Mouse (Mus musculus) G1E (cell line): Measurements from ENCODE around the gene Klf13. TPM values are rescaled to one million over a fixed set of nuclear protein-coding genes. Genes with fewer than 3 reads are reported as not detected.

ENCODE experiments used
- ATAC-seq: 2 replicates; pipeline ENCODE4 v1.8.0; 2016; ENCODE audit warnings: mild to moderate bottlenecking; ENCODE audit not compliant: insufficient number of reproducible peaks, poor library complexity, low FRiP score, severe bottlenecking; ENCODE audit errors: extremely low read depth
- DNase-seq: peaks from one replicate; pipeline ENCODE4 v3.0.0; 2012; ENCODE audit warnings: low spot score
- H3K27me3 ChIP-seq: 2 replicates; pipeline ENCODE4 v1.6.1; 2012; ENCODE audit warnings: mild to moderate bottlenecking, low read length, inconsistent platforms; ENCODE audit not compliant: insufficient read depth
- H3K36me3 ChIP-seq: replicated peaks from 2 replicates; pipeline ENCODE3; 2012; ENCODE audit warnings: mild to moderate bottlenecking, inconsistent platforms
- H3K4me1 ChIP-seq: 2 replicates; pipeline ENCODE4 v1.6.1; 2012; ENCODE audit warnings: low read depth, low read length, inconsistent platforms, mixed read lengths; ENCODE audit not compliant: insufficient read depth
- H3K4me3 ChIP-seq: 2 replicates; pipeline ENCODE4 v1.5.1; 2012; ENCODE audit warnings: low read depth, mild to moderate bottlenecking, inconsistent platforms, low read length, moderate library complexity, mixed read lengths
- H3K9me3 ChIP-seq: replicated peaks from 2 replicates; pipeline ENCODE4 v1.6.1; 2012; ENCODE audit warnings: inconsistent platforms
- CTCF ChIP-seq: IDR thresholded peaks from 2 replicates; pipeline ENCODE4 v1.5.1; 2012; ENCODE audit warnings: low read depth, low read length, inconsistent platforms, mixed read lengths
- GATA1 ChIP-seq: IDR thresholded peaks from 2 replicates; pipeline ENCODE4 v1.6.1; 2012; ENCODE audit warnings: borderline replicate concordance, low read length, inconsistent platforms, mixed read lengths
- GATA2 ChIP-seq: IDR thresholded peaks from 2 replicates; pipeline ENCODE4 v1.6.1; 2012; ENCODE audit warnings: low read depth, low read length, inconsistent platforms, borderline replicate concordance
- POLR2AphosphoS5 ChIP-seq: IDR thresholded peaks from 2 replicates; pipeline ENCODE4 v1.6.1; 2012; ENCODE audit warnings: low read depth, low read length, inconsistent platforms; ENCODE audit not compliant: insufficient replicate concordance
- TAL1 ChIP-seq: conservative IDR thresholded peaks from 2 replicates; pipeline ENCODE4 v1.6.1; 2012; ENCODE audit warnings: low read depth, low read length, inconsistent platforms, mixed read lengths
- polyA plus RNA-seq: library from polyadenylated mRNA; stranded (reverse); fragments of >175 nt; gene quantifications from 2 replicates; pipeline ENCODE4 v1.2.3, GENCODE M21; 2012
- total RNA-seq, 2 experiments: library from RNA; stranded (forward) in 1 of 2; stranded (reverse) in 1 of 2; fragments of 200-1000 nt in 1 of 2; fragments of >200 nt in 1 of 2; fragmentation: Nextera tagmentation in 1 of 2; gene quantifications; 2 replicates each; pipeline ENCODE4 v1.2.3; 2014 to 2017

Klf13 gene
- total and polyA plus RNA-seq, 3 experiments, result 14.6 to 89.5 (median 68.1) TPM

DNA sequence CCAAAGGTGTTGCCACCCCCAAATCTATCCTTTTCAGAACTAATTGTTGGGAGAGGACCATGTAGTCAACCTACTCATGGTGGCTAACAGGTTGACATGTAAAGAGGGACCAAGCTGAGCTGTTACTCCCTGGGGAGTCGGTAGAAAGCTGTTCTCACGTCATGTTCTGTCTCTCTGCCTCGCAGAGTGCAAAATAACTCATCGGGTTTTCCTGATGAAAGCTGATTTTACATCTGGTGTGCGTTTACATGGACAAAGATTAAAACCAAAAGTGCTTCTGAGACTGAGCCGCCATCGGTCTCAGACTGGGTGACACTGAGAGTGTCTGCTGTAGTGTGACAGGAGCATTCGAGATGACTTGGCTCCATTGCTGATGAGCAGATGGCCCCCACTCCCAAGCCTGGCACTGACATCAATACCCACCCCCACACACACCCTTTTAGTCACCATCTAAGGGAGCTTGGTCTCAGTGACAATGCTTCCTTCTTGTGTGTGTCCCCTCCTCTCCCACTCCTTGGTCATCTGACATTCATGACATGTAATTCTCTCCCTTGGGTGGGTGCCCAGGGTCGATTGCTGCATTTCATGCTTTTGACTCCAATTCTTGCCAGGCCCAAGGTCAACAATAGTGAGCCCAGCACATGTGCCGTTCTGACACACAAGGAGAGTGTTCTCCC, 12.4 kb upstream of the Klf13 start:
- Histone ChIP-seq H3K4me1 (peaks cover 42% of the 10 kb centered on the region), H3K36me3 (no peaks in the 10 kb centered on the region), H3K4me3 (no peak overlapping the region), H3K9me3 (no peaks in the 10 kb centered on the region), H3K27me3 (peaks cover 14% of the 10 kb centered on the region; the same call in 1 of the 2 replicates)
- TF ChIP-seq GATA2 (no peak), GATA1 (no peak), CTCF (no peak), POLR2AphosphoS5 (no peak), TAL1 (no peak)
- ATAC-seq, result no peak
- no peak for DNase-seq

DNA sequence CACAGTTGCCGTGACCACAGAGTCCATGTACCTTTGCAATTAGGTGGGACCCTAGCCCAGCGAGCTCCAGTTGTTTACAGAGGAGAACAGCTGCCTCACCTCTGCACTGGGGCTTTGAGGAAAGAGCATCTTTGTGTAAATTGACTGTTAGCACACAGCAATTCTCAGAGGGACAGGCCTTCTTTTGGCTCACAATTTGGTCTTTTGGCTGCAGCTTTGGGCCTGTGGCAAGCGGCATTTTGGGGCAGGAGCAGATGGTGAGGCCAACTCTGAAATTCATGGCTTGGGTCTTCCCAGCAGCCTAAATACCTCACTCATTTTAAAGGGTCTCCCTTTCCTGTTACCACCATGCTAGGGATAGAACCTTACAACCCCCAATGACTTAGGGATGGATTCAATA, 10.5 kb upstream of the Klf13 start:
- Histone ChIP-seq H3K27me3 (peaks cover 14% of the 10 kb centered on the region; the same call in 1 of the 2 replicates), H3K36me3 (no peaks in the 10 kb centered on the region), H3K4me3 (no peak overlapping the region), H3K4me1 (peaks cover 34% of the 10 kb centered on the region), H3K9me3 (no peaks in the 10 kb centered on the region)
- DNase-seq (no peak), ATAC-seq (no peak)
- no peak for TF ChIP-seq CTCF
- no peak for TF ChIP-seq GATA2
- no peak for TF ChIP-seq TAL1
- TF ChIP-seq POLR2AphosphoS5, result no peak
- TF ChIP-seq GATA1, result no peak

DNA sequence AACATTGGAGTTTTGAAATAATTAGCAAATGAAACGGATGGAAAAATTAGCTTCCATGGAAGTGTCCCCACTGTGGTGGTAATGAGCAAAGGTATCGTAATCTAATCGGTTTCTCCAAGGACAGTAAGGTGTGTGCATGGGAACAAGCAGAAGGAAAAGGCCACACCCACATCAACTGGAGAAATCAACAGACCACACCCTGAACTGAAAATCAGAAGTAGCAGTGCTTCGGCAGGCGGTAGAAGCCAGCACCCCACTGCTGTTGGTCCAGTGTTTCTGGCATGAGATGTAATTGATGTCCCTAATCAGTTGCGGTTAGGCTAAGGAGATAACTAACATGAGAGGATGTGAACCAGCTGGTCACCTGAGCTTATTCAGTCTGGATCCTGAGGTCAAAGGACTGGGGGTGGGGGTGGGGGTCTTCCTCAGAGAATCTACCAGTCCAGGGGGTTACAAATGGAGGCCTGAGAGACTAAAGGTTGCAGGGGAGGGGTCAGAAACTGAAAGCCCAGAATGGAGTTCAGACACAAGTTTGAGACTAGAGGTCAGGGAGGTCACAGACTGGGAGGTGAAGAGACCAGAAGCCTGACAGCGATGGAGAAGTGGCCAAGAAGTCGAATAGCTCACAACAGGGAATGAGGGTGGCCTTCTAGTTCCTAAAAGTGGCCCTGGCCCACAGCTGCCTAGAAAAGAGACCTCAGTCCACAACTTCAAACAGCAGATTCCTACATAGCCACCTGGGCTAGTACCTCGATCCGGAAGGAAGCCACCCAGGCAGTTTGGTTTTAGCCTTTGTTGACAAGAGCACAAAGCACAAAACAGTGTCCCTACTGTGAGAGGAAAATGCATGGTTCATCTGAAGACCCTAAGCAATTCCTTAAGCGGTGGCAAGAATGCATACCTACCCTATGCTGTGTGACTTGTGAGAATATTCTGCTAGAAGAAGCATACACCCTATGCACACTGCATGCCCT, 9.1 kb upstream of the Klf13 start:
- Histone ChIP-seq H3K9me3 (no peaks in the 10 kb centered on the region), H3K4me3 (no peak overlapping the region), H3K4me1 (peaks cover 34% of the 10 kb centered on the region), H3K36me3 (no peaks in the 10 kb centered on the region), H3K27me3 (peaks cover 10% of the 10 kb centered on the region; the same call in 1 of the 2 replicates)
- ATAC-seq (no peak; the same call in 1 of the 2 replicates), DNase-seq (no peak)
- TF ChIP-seq GATA1 (no peak), CTCF (no peak), TAL1 (no peak), POLR2AphosphoS5 (no peak), GATA2 (no peak)

DNA sequence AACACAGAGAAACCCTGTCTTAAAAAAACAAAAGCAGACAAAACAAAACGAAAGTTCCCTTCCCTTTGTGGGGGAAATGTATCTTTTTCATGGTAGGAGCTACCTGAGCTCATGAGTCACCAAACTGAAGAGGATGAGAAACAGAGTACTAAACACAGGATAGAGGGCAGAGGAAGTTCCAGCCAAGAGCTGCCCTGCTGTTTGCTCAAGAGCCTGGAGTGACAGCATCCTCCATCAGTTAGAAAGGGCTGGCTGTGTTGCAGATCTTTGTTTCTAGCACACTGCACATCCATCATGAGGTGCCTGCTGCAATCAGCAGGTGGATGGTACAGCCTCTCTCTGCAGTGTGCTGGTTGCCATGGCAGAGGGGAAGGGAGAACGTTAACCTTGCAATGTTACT, 5.2 kb upstream of the Klf13 start:
- DNase-seq (no peak), ATAC-seq (no peak)
- H3K27me3 ChIP-seq, result no peaks in the 10 kb centered on the region; the same call in 1 of the 2 replicates
- H3K36me3 ChIP-seq, result no peaks in the 10 kb centered on the region
- H3K4me3 ChIP-seq, result no peak overlapping the region
- TF ChIP-seq TAL1 (no peak), GATA1 (no peak), POLR2AphosphoS5 (no peak), CTCF (no peak), GATA2 (no peak)
- no peaks in the 10 kb centered on the region for H3K9me3 ChIP-seq
- peaks cover 47% of the 10 kb centered on the region for H3K4me1 ChIP-seq

DNA sequence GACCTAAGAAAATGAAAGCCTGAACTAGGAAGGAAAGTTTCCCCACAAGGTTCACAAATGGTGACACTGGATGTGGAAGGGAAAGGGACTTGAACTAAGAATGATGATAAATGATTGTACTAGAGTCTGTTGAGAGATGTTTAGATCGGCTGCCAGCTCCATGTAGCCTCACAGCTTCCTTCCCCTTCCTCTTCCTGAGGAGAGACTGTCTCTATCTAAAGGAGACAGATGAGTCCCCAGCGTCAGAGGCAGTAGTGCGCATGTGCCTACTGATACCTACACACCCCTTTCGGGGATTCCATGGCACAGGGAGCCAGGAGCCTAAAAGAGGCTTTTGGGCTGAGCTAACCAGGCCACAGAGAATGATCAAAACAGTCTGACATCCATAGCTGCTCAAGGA, 2.8 kb upstream of the Klf13 start:
- peak; percentile 12; the same call in 1 of the 2 replicates for ATAC-seq
- peak; percentile 60 for DNase-seq
- H3K4me1 ChIP-seq, result peaks cover 36% of the 10 kb centered on the region
- no peaks in the 10 kb centered on the region for H3K27me3 ChIP-seq
- peak overlapping the region; percentile 6; the same call in 1 of the 2 replicates for H3K4me3 ChIP-seq
- H3K9me3 ChIP-seq, result no peaks in the 10 kb centered on the region
- no peaks in the 10 kb centered on the region for H3K36me3 ChIP-seq
- TF ChIP-seq CTCF, result no peak

DNA sequence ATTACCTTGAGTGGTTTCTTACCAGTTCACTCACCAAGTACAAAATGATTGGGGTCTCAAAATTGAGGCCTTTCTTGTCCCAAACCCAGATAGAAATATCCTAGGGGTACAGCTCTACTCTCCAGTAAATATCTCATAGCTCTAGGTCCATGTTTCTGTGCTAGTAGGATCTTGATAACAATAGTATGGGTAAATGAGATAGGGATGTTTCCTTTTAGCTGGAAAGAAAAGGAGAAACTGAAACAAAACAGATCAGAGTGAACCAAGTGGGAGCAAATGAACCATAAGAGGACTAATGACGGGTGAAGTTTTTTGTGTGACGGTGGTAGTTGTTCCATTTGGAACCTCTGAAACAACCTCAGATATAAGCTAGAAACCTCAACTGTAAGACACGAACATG, 2.3 kb upstream of the Klf13 start:
- ATAC-seq (no peak), DNase-seq (no peak)
- peaks cover 41% of the 10 kb centered on the region for H3K4me1 ChIP-seq
- TF ChIP-seq GATA2 (no peak), GATA1 (no peak), TAL1 (no peak), CTCF (no peak), POLR2AphosphoS5 (no peak)
- no peaks in the 10 kb centered on the region for H3K9me3 ChIP-seq
- H3K36me3 ChIP-seq, result no peaks in the 10 kb centered on the region
- H3K4me3 ChIP-seq, result no peak overlapping the region; the same call in 1 of the 2 replicates
- H3K27me3 ChIP-seq, result no peaks in the 10 kb centered on the region
